ENCODE assay signal across 8 mouse cellular contexts in the genomic region with DNA sequence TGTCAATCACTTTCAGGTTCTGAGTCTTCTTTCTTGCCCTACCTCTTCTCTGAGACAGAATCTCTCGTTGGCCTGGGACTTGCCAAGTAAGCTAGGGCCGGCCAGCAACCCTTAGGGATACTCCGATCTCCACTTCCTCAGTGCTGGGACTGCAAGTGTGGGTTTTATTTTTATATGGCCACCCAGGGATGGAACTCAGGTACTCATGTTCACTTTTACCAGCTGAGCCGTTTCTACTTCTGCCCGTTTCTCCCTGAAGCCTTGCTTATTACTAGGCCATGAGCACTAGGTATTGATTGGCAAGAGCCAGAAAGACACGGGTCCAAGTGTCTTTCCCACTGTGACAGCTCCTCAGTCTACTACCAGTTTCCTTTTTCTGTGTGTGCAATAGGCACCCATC. TPM values are rescaled to one million over a fixed set of nuclear protein-coding genes. Genes with fewer than 3 reads are reported as not detected.
DNase-seq lines count a peak whose midpoint lies in the region; ATAC-seq lines count a peak whose summit lies in the region.

No protein-coding gene starts in this region.

- peak overlapping the region in 1 of 2 experiments; percentile 68; a peak in 2 of 4 replicates for H3K4me3 ChIP-seq in heart, embryonic 14.5 days (ENCODE audit: control insufficient read depth in 1 of 2, insufficient read depth in 1 of 2, low read depth in 1 of 2, low read length in 2 of 2)
- peak overlapping the region; percentile 54 for H3K4me3 ChIP-seq in brown adipose tissue, adult 24 weeks (ENCODE audit: insufficient read depth, low read depth, low read length)
- H3K4me3 ChIP-seq in hindbrain, embryonic 14.5 days (replicated peaks; ENCODE audit: low read length), result peak overlapping the region; percentile 66
- peak overlapping the region; percentile 74 for H3K4me3 ChIP-seq in midbrain, embryonic 14.5 days (replicated peaks; ENCODE audit: low read depth, low read length)

- intact Hi-C loops in heart, postnatal 10 days (cut with DNase I), result no loop called here
- intact Hi-C loops in gastrocnemius, postnatal 14 days (cut with DNase I; ENCODE audit: low total_unique reads), result no loop called here

- peak overlapping the region; percentile 87 for H3K4me2 ChIP-seq in heart, embryonic 14.5 days (ENCODE audit: low read length)
- H3K4me2 ChIP-seq in hindbrain, embryonic 14.5 days (replicated peaks), result peak overlapping the region; percentile 92
- peak overlapping the region; percentile 92 for H3K4me2 ChIP-seq in midbrain, embryonic 14.5 days (ENCODE audit: low read length)

- H3K27ac ChIP-seq in heart, embryonic 14.5 days (replicated peaks in 1 of 2; ENCODE audit: control insufficient read depth in 1 of 2, insufficient read depth in 1 of 2, low read depth in 2 of 2, low read length in 2 of 2), result peak overlapping the region; percentile 81 to 92
- H3K27ac ChIP-seq in brown adipose tissue, adult 24 weeks (replicated peaks; ENCODE audit: low read depth, low read length), result peak overlapping the region; percentile 64
- H3K27ac ChIP-seq in hindbrain, embryonic 14.5 days, result peak overlapping the region; percentile 91
- H3K27ac ChIP-seq in midbrain, embryonic 14.5 days (replicated peaks; ENCODE audit: low read depth, low read length), result peak overlapping the region; percentile 87

- H3K27me3 ChIP-seq in heart, embryonic 14.5 days (ENCODE audit: control insufficient read depth, insufficient read depth, low read length), result no peaks in the 10 kb centered on the region
- no peaks in the 10 kb centered on the region for H3K27me3 ChIP-seq in hindbrain, embryonic 14.5 days (ENCODE audit: control insufficient read depth, insufficient read depth, low read length)
- H3K27me3 ChIP-seq in midbrain, embryonic 14.5 days (ENCODE audit: control insufficient read depth, insufficient read depth, low read length), result no peaks in the 10 kb centered on the region

- H3K36me3 ChIP-seq in heart, embryonic 14.5 days (ENCODE audit: control insufficient read depth, insufficient read depth, low read length), result peaks cover 26% of the 10 kb centered on the region
- H3K36me3 ChIP-seq in hindbrain, embryonic 14.5 days (replicated peaks; ENCODE audit: control insufficient read depth, insufficient read depth), result peaks cover 31% of the 10 kb centered on the region
- H3K36me3 ChIP-seq in midbrain, embryonic 14.5 days (ENCODE audit: control insufficient read depth, insufficient read depth, low read length), result peaks cover 17% of the 10 kb centered on the region

- peak overlapping the region; percentile 70; the same call in 1 of the 2 replicates for H3K9ac ChIP-seq in heart, embryonic 14.5 days (ENCODE audit: low read length)
- peak overlapping the region; percentile 66 for H3K9ac ChIP-seq in hindbrain, embryonic 14.5 days
- H3K9ac ChIP-seq in midbrain, embryonic 14.5 days (replicated peaks; ENCODE audit: low read length), result peak overlapping the region; percentile 66; the same call in 1 of the 2 replicates

- no peaks in the 10 kb centered on the region for H3K9me3 ChIP-seq in heart, embryonic 14.5 days (ENCODE audit: control insufficient read depth, low read length)
- no peaks in the 10 kb centered on the region for H3K9me3 ChIP-seq in hindbrain, embryonic 14.5 days (ENCODE audit: control insufficient read depth, low read length)
- H3K9me3 ChIP-seq in midbrain, embryonic 14.5 days (ENCODE audit: control insufficient read depth, low read length), result no peaks in the 10 kb centered on the region

- DNase-seq in heart, postnatal 10 days, result no peak
- DNase-seq in hindbrain, embryonic 14.5 days (ENCODE audit: low spot score), result no peak
- DNase-seq in midbrain, embryonic 14.5 days, result no peak
- no peak for DNase-seq in embryo, embryonic 9.5 days (ENCODE audit: extremely low spot score)
- DNase-seq in urinary bladder, postnatal 4 days (ENCODE audit: low spot score in 2 of 2), result no peak
- no peak for DNase-seq in gastrocnemius, postnatal 14 days

- 85% methylated on average over 6 of the region's 6 CpGs for WGBS in heart, embryonic 14.5 days
- 85% methylated on average over 6 of the region's 6 CpGs for WGBS in hindbrain, embryonic 14.5 days
- WGBS in midbrain, embryonic 14.5 days, result 86% methylated on average over 6 of the region's 6 CpGs

- peaks cover 5 to 6% of the 10 kb centered on the region in 2 experiments; a peak in 2 of 4 replicates for H3K4me1 ChIP-seq in heart, embryonic 14.5 days (ENCODE audit: control insufficient read depth in 2 of 2, insufficient read depth in 2 of 2, low read length in 2 of 2)
- H3K4me1 ChIP-seq in brown adipose tissue, adult 24 weeks (ENCODE audit: control insufficient read depth, insufficient read depth, insufficient read length, low read length), result 0 out of 2 replicates have a peak, but pooled peaks cover 4% of the 10 kb centered on the region
- H3K4me1 ChIP-seq in hindbrain, embryonic 14.5 days (replicated peaks; ENCODE audit: control insufficient read depth, insufficient read depth, low read length), result peaks cover 12% of the 10 kb centered on the region
- peaks cover 10% of the 10 kb centered on the region for H3K4me1 ChIP-seq in midbrain, embryonic 14.5 days (ENCODE audit: control insufficient read depth, insufficient read depth, low read length)

- no peak for ATAC-seq in heart, embryonic 14.5 days (ENCODE audit: insufficient number of reproducible peaks, insufficient read depth, low FRiP score, low read depth)
- no peak for ATAC-seq in hindbrain, embryonic 14.5 days (ENCODE audit: low FRiP score)
- ATAC-seq in midbrain, embryonic 14.5 days (ENCODE audit: low FRiP score, low TSS enrichment), result no peak

RNA-seq across cellular contexts. Expression of a gene that starts 0.7 kb away (rescaled TPM):
- 6.0 and 6.3 TPM in 2 replicates for polyA plus RNA-seq in heart, embryonic 14.5 days (2014; fragmentation: Nextera tagmentation; extraction: Ambion mirVana)
- total RNA-seq in heart, postnatal 10 days (2021), result 1 to 10 TPM; 6.4 to 8.1 TPM
- 3.4 and 5.6 TPM in 2 replicates for polyA plus RNA-seq in brown adipose tissue, adult 24 weeks (2012; ENCODE audit: insufficient read depth, insufficient read length, missing spikeins)
- polyA plus RNA-seq in hindbrain, embryonic 14.5 days (2014; fragmentation: Nextera tagmentation; extraction: Ambion mirVana), result 12.6 and 12.9 TPM in 2 replicates
- polyA plus RNA-seq in midbrain, embryonic 14.5 days (2014; fragmentation: Nextera tagmentation; extraction: Ambion mirVana), result 12.6 and 13.9 TPM in 2 replicates
- total RNA-seq in gastrocnemius, postnatal 14 days (2021), result 1 to 10 TPM; 3.4 to 3.9 TPM
